Mouse (Mus musculus): ENCODE measurements at regions not wholly inside any gene's neighbourhood (a gene's known extent, or its start where the extent isn't known, plus 50 kb on each side); places are given as distances from the start of the nearest gene placed in this dataset.
"Not testable (repeated sequence)": the region's sequence is repeated elsewhere in the genome, so short reads cannot be mapped to it uniquely, and the experiment has no call there.

DNA sequence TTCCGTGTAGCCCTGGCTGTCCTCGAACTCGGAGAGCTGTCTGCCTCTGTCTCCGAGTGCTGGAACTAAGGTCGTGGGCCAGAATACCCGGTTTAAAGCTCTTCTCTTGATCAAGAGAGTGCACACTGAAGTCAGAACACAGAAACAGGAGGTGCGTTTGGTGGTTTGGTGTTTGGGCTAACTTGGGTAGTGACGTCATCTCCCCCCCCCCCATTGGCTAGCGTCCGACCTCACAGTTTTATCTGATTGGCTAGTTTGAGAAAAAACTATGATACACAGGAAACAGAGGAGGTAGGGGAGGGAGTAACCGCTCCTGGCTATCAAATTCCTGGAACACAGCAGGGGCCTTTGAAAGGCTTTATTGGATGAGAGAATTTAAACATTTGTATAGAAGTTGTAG is 60.2 kb upstream of the Pim1 start:
- DNase-seq (ENCODE audit: low spot score in 2 of 2), result no peak

DNA sequence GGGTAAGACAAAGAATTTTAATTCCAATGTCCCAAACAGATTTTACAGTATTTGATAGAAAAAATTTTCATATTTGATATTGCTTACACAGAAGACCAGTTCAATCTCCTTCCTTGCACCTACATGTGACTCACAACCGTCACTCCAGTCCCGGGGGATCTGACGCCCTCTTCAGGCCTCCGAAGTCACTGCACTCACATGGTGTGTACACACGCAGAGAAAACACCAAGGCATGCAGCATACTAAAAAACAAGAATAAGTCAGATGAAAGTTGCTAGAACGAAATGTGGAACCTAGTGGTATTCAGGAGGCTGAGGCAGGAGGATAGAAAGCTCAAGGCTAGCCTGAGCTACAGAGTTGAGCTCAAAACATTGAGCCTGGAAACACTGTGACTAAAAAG is 59.7 kb upstream of the Pim1 start:
- DNase-seq (ENCODE audit: low spot score in 2 of 2), result no peak

DNA sequence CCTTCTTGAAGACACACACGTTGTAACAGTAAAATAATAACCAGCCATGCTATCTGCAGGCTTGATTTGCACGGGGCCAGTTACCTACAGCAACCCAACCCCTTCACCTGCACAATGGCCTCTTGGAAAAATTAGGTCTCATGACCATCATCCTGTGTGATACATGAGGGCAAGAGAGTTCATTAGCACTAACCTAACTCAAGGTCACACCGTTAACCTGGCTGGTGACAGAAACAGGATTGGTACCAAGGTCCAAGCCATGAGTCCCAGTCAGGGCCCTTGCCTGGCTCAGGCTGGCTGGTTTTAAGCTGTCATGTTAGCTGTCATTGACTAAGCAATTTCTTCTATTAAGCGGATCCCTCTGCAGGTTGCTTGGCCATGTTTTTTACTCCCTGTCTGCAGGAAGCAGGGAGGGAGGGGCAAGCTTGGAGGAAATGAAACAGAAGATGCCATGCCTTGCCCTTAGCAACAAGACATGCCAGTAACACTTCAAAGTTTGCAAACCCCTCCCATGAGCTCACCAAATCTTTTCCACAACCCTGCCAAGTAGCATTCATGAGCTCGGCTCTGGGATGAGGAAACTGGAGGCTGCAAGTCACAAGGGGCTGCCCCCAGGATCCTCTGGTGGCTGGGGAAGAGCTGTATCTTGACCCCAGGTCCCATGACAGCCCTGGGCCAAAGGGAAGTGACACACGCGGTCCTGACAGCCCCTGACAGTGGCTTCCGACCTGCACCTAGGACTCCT is 58.8 kb upstream of the Pim1 start:
- DNase-seq (ENCODE audit: low spot score in 2 of 2), result no peak

DNA sequence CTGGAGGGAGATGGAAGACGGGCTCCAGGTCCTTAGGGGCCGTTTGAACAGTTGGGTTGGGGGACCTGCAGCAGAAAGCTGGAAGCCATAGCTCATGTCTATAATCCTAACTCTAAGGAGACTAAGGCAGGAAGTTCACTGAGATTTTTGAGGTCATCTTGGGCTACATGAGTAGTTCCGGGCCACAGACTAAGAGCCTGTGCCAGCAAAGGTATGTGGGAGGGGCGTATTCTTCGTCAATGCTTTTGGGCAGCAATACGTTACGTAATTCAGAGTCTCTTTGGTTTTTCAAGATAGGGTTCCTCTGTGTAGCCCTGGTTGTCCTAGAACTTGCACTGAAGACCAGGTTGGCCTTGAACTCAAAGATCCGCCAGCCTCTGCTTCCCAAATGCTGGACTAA is 57.9 kb upstream of the Pim1 start:
- no peak for DNase-seq (ENCODE audit: low spot score in 2 of 2)

DNA sequence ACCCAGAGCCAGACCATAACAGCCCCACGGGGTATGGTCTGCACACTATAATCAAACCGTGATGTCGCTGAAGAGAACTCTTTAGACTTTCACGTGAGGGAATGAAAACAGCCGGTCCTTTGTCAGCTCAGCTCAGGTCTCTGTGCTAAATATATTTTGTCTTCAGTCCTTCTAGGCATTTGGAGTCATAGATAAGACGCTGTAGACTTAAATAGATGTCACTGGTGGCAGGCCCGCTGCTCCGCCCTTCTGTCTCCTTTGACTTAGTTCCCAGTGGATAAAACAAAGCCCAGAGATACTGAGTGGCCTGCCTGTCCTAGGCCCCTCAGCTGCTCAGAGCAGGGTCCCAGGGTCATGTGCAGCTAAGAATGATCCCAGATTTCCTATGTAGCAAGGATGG is 57.2 kb upstream of the Pim1 start:
- no peak for DNase-seq (ENCODE audit: low spot score in 2 of 2)

DNA sequence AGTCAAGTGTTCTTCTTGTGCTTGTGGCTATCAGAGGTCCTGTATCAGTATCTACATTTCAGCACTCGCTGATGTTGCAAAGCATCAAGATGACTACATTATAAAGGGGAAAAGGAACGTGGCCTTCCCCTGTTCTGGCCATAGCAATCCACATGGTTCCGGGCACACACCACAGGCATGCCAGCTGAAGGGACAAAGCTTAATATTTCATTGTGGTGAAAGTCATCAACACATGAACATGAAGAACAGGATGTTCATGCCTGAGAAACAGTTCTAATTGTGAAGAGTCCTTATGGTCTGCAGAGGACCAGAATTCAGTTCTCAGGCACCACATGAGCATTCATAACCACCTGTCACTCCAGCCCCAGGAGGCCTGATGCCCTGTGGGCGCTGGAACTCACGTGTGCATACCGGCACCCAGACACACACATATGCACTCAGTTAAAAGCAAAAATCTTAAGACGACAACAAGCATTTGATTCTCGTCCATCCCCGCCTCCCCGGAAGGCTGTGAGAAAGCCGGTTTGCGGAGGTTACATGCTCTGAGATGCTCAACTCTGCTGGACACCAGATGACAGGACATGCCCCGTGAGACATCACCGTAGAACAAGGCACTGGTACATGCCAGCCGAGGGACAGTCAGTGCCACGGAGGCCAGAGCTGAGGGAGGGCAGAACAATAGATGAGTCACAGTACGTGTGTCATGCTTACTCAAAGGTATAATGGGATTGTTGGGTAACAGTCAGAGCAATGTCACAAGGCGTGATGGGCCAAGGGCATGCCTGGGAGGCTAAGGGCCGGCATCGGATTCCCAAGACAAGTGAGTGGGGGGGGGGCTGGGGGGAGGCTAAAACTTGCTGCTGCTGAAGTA is 56.2 kb upstream of the Pim1 start:
- no peak for DNase-seq (ENCODE audit: low spot score in 2 of 2)

DNA sequence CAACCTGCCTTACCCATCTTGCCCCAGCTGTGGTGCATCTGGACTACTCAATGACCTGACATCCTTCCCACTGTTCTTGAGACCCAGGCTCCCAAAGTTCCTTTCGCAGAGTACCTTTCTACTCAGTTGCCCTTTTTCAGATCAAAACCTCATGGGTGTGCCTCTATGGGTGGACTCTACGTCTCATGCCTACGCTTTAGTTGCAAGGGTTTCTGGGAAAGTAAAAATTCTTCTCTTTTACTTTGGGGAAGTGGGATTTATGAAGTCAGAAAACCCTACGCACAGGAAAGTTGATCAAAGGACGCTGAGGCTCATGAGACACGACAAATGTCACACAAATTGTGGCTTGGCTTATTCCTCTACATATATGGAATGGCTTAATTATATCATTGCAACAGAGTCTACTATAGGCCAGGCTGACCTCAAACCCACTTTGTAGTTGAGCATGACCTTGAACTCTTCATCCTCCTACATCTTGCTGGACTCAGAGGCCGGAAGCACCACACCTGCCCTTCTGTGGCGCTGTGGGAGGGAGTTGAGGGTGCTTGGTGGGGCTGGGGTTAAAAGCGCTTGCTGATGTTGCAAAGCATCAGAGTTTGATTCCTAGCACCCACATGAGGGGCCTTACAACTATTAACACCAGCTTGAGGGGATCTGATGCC is 55.1 kb upstream of the Pim1 start:
- no peak for DNase-seq (ENCODE audit: low spot score in 2 of 2)

DNA sequence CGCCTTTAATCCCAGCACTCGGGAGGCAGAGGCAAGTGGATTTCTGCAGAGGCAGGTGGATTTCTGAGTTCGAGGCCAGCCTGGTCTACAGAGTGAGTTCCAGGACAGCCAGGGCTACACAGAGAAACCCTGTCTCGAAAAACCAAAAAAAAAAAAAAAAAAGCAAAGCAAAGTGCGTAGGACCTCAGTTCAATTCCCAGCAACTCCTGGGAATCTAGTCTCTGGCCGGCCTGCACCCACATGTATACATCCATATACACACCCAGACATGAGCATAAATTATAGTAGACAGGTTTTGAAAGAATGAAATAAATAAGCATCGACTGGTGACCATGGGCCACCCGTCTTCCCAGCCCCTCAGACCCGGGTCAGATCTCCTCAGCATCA is 54.1 kb upstream of the Pim1 start:
- not testable (repeated sequence) for DNase-seq (ENCODE audit: low spot score in 2 of 2)

DNA sequence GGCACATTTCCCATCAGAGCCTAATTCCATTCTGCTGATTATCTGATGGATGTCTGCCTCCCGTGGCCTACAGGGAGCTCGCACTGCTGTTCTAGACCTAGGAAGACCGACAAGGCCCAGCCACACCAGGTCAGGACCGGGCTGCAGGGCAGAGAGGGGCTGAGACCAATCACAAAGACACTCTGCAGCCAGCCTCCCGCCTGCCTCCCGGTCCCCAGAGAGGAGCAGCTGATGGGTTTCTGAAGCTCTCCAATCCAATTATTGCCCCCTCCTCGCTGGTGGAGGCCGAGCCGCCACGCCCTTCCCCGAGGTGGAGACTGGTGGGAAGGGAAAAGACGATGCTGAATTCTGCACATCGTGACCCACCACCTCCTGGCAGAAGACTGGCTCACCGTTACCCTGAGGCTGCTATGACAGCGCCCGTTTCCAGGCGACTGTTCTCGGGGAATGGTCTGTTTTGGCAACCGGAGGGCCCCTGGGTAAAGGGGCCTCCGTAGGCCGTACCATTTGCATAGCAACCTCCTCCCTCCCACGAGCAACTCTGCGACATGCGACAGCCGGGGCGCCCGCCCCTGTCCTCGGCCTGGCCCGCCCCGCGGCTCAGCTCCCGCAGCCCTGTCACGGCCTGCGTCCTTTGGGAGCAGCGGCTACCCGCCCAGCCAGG is 53.5 kb upstream of the Pim1 start:
- DNase-seq (ENCODE audit: low spot score in 2 of 2), result peak; percentile 63 to 72

DNA sequence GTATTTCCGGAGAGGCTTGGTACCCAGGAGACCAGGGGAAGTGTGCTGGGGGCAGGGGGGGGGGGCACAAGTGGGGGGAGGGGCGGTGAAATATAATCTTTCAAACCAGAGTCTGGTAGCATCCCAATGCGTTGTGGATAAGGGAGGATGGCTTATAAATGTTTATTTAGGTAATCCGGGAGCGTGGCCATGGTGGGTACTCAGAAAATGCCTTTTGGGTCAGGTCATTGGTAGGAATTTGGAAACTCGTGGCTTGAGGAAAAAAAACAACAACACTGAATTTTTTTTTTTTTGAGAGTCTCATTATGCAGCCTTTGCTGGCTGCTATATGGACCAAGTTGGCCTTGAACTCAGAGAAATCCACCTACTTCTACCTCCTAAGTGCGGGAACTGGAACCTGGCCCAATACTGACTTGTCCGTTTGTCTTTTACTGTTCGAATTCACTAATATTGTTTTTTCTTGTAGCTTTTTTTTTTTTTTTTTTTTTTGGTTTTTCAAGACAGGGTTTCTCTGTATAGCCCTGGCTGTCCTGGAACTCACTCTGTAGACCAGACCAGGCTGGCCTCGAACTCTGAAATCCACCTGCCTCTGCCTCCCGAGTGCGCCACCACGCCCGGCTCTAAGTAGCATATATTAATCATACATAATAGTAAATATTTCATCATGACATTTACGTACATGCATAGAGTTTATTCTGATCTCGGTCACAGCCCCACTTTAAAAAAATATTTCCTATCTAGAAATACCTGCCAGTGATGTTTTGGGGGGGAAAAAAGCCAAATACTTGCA is 52.8 kb upstream of the Pim1 start:
- no peak for DNase-seq (ENCODE audit: low spot score in 2 of 2)

DNA sequence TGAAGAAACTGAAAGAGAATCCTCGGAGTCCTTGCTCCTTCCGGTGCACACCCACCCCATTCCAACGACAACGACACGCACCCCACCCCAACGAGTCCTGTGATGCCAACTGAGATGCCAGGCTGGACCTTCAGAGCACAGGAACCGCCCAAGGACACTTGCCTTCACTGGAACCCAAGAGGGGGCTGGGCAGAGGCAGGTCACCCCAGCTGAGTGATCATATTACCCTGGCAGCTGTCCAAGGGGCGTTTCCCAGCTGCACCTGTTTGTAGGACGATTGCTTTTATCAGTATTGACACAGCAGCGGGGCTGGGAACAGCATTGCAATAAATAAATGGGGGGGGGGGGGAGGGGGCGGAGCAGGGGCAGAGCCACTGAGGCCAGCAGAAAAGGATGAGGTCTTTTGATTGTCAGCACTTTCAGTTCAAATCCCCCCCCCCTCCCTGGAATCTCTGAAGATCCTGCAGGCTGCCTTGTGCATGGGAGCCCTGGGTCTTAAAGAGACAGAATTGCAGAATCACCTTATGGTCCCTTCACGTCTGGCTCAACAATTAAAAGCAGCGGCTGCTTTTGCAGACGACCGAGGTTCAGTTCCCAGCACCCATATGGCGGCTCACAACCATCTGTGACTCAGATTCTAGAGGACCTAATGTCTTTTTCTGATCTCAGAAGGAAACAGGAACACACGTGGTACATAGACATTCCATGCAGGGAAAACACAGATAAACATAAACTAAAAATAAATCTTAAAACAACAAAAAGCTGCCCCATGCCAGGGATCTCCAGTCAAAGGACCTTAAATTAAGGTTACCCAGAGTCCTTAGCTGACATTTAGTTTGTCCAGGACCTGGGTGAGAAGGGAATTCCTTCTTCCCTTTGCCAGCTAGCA is 52.0 kb upstream of the Pim1 start:
- no peak for DNase-seq (ENCODE audit: low spot score in 2 of 2)

DNA sequence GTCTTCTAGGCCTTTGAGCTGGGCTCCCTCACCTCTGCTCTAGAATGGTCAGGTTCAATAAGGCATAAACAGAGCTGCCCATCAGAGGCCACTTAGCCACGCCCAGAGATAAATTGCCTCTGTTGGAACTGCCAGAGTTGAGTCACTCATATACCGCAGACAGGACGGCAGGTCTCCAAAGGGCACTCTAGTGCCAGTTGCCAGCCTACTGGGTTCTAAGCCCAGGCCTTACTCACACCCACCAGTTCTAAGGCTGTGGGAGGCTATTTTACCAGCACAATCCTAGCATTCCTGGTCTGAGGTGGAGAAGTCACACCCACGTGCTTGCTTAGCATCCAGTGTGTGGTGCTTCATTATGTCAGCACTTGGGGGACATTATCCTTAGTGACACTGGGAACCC is 50.6 kb upstream of the Pim1 start:
- DNase-seq (ENCODE audit: low spot score in 2 of 2), result no peak

DNA sequence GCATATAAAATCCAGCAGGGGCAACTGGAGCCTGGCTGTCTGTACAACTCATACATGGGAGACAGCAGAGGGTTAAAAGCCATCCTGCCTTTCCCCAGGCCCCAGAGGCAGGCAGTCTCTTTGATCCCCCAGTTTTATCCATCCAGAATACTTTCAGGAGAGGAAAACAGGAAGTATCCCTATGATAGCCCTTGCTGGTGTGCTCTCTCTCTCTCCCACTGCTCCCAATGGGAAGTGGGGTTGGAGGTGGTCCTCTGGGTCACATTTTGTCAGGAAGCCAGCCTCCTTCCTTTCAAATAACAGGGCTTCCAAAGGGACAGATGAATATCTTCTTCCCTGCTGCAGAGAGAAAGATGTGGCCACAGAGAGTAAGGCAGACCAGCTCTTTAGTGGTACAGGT is 50.1 kb upstream of the Pim1 start:
- no peak for DNase-seq (ENCODE audit: low spot score in 2 of 2)

Data from right cerebral cortex, adult 2 months (tissue).